Mouse (Mus musculus): ENCODE measurements around the gene Snta1. TPM values are rescaled to one million over a fixed set of nuclear protein-coding genes. Genes with fewer than 3 reads are reported as not detected.
A peak's percentile ranks its signal among the peaks of the same experiment; 100 is the strongest.

Gene Snta1
- polyA plus RNA-seq, 1 experiment, result 51.8 TPM

- no peak for DNase-seq (ENCODE audit: low read depth)
Measured at GRCm38 (mm10) chr2:154420942-154421731, 13.2 kb upstream of the Snta1 start.

DNA sequence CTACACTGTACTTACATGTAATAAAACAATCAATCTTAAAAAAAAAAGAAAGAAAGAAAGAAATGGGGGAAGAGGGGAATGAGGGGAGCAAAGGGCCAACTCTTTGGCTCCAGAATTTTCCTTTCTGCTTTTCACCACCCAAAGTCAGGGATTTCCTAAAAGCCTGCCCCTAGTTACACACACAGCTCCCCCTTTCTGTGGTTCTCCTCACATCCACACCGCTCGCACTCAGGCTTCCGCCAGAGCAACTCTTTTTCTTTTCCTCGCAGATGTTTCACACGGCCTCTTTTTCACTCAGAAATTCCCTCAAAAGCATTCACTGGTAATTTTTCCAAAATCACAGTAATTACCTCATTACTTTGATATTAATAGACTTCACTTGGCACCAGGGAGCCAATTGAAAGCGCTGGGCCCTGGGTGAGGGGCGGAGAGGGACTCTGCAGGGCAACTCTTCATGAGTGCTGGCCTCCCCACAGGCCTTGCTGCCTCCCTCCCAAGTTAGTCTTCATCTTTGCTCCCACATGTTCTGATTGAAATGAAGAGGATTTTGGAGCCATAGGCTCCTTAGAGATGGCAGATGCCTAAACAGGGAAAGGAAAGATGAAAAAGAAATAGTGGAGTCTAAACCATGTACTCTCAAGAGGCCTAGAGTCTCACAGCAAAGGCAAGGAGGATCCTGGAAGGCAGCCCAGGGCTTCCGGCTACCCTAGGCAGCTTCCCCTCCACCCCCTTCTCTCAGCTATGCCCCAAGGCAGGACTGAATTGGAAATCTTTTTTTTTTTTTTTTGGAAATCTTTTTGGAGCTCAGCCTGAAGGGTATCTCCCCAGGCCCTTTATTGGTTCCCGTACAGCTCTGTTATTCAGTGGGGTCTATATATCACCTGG is 12.0 kb upstream of the Snta1 start:
- DNase-seq (ENCODE audit: low read depth), result no peak

GRCm38 (mm10) chr2:154418001-154418400 is 10.1 kb upstream of the Snta1 start:
- no peak for DNase-seq (ENCODE audit: low read depth)

DNA sequence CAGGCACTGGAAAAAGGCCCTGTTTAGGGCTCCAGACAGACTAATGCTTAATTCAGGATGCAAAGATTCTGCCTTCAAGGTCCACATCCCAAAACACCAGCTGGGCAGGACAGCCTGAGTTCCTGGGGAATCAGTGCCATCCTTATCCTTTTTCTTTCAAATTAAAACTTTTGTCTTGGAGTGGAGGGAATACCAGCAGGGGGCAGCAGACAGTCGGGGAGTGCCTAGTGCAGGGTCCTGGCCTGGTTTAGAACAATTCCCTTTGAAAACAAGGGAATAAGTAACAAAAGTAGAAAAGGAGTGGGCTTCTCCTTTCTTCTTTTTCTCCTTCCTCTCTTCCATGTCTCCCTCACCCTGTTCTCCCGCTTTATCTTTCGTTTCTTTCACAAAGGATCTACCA is 9.2 kb upstream of the Snta1 start:
- no peak for DNase-seq (ENCODE audit: low read depth)

DNA sequence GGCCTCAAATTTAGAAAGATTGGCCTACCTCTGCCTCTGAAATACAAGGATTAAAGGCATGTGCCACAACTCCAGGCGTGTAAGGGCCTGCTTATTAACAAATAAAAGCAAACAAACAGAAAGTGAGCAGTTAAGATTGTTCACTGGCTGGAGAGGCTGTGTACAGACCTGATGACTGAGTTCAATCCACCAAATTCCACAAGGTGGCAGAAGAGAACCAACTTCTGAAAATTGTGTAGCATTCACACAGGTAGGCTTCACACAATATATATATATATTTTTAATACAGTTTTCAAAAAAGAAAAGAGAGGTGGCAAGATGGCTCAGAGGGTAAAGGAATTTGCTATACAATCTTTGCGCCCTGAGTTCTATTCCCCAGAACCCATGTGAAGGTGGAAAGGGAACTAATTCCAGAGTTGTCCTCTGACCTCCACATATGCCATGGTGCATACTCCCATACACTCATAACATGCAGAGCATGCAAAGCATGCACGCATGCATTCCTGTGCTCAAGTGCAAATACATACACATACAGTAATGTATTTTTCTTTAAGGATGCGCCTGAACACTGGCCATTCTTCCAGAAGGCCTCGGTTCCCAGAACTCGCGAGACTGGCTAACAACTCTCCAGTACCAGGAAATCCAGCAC is 4.2 kb upstream of the Snta1 start:
- no peak for DNase-seq (ENCODE audit: low read depth)

GRCm38 (mm10) chr2:154410355-154410754 is 2.5 kb upstream of the Snta1 start:
- DNase-seq (ENCODE audit: low read depth), result no peak

GRCm38 (mm10) chr2:154407063-154407642 is 746 bp downstream of the Snta1 start:
- DNase-seq (ENCODE audit: low read depth), result no peak

- no peak for DNase-seq (ENCODE audit: low read depth)
Measured at GRCm38 (mm10) chr2:154405447-154405994, 2.4 kb downstream of the Snta1 start.

- no peak for DNase-seq (ENCODE audit: low read depth)
Measured at GRCm38 (mm10) chr2:154402811-154403210, 5.1 kb downstream of the Snta1 start.

DNA sequence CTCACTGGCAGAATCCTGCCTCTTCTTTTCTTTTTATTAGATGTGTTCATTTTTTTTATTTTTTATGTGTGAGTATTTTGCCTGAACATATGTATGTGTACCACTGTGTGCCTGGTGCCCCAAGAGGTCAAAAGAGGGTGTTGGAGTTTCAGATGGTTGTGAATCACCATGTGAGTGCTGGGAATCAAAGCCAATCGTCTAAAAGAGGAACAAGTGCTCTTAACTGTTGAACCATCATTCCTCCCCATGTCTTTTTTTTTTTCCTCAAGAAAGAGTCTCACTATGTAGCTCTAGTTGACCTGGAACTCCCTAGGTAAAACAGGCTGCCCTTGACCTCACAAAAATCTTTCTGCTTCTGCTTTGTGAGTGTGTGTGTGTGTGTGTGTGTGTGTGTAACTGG is 5.9 kb downstream of the Snta1 start:
- DNase-seq (ENCODE audit: low read depth), result no peak

DNA sequence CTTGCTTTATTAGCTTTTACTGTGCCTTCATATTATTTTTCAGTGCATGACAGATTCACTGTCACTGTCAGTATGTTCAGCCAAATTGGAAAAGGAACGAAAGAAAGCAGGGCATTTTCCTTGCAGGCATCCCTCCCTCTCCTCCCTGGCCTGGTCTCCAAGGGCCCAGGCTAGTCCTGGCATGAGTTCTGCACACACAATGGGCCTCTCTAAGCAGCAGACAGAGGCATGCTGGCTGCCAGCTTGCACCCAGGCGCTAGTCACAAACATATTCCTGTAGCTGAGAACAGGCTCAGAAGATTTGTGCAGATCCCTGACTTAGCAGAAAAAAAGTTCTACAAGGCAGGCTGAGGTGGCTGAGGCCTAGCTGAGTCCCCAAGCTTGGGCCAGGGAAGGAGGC is 8.6 kb downstream of the Snta1 start:
- DNase-seq (ENCODE audit: low read depth), result peak; percentile 63

- peak; percentile 59 for DNase-seq (ENCODE audit: low read depth)
Measured at GRCm38 (mm10) chr2:154398267-154398666, 9.6 kb downstream of the Snta1 start.

DNA sequence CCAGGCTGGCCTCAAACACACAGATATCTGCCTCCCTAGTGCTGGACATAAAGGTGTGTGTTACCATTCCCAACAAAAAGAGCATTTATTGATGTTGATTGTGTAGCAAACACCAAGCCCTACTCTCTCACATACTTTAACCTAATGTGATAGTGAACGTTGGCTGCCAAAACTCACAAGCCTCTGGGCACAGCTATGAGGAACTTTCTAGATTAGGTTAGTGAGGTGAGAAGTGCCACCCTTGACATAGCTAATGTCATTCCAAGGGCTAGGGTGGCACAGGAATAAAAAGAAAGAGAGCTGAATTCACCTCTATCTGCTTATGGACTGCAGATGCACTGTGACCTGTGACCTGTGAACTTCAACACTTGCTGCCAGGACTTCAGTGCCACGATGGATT is 11.4 kb downstream of the Snta1 start:
- no peak for DNase-seq (ENCODE audit: low read depth)

DNA sequence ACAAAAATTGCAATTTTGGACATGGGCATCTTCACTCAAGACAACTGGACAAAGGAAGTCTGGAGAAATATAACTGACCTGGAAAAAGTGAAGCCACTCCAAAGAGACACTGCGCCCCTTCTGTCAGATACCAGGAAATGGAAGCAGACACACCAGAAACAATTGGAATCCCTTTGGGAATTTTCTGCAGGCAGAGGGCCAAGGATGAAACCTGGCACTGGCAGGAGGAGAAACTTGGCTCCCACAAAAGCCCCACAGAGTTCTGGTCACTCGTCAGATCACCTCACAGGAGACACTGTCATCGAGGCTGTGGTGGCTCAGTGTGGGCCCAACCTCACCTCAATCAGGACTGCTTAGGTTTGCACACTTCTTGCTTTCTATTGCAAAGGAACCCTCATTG is 13.3 kb downstream of the Snta1 start:
- DNase-seq (ENCODE audit: low read depth), result no peak

DNA sequence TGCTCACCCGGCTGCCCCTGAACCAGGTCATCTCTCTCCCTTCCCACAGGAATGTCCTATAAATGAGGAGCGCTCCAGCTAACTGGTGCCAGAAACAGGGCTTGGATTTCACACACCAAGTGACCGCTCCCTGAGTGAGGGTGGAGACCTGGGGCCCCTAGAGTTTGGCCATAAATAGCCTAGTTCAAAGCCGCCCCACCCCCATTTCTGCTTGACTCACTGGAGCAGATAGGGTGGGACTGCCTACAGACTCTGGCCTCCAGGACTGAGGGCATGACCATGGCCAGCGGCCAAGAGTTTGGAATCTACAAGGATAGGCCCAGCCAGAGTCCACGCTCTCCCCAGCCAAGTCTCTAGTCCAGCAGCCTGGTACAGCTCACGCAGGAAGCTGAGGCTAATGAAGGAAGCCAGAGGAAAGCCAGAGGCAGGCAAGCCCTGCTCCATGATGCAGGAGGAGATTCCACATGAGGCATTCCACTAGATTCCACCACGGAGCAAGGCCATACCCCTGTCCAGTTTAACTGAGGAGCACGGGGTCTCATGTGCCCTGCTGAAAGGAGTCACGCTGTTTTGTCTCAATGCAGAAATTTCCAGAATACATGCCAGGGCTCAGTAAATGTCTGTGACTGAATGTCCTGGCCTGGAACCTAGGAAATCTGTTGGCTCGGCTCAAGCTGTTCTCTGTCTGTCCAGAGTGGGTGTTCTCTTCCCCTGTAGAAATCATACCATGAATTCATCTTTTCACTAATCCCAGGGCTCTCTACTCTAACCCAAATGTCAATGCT is 17.5 kb downstream of the Snta1 start:
- no peak for DNase-seq (ENCODE audit: low read depth)

DNA sequence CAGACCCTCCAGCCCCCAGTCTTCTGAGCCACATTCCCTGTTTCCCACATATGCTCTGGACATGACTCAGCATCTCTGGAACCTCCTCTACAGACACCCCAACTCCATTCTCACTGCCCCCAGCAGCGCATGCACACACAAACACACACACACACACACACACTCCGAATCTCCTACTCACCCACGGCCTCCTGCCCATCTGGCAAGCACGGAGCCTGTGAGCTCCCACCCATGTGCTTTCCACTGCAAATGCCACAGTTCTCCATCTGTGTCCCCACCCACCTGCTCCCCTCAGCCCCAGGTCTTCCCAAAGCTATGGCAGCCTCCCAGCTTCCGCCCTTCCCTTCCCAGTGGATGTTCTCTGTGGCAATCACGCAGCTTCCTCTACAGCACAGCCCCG is 28.8 kb downstream of the Snta1 start:
- no peak for DNase-seq (ENCODE audit: low read depth)

- no peak for DNase-seq (ENCODE audit: low read depth)
Measured at GRCm38 (mm10) chr2:154374807-154375601, 32.9 kb downstream of the Snta1 start.

DNA sequence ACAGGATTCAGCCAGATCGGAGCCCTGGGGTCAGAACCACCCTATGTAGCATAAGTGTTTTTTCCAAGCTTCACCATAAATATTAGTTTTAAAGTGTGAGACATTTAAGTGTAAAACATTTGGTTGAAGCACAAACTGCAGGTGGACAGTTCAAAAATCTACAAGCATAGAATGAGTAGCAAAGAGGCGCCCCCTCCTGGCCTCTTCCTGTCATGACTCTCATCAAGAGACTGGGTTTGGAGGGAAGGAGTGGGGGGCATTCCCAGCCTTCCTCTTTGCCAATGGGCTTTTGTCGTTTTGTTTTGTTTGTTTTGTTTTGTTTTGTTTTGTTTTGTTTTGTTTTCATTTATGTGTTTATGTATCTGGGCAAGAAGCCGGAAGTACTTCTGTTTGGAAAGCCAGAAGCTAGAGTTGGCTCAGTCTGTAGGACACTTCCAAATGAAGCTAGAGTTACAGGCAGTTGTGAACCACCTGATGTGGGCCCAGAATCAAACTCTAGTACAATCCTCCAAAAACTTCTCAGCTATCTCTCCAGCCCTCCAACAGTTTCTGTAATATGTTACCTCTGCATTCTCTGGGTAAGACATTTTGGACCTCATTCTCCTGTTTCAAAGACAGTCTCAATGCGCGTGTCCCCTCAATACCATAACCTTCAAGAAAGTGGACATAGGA is 33.8 kb downstream of the Snta1 start:
- DNase-seq (ENCODE audit: low read depth), result no peak

GRCm38 (mm10) chr2:154372842-154373500 is 34.9 kb downstream of the Snta1 start, which contains the start of gene Cdk5rap1:
Cdk5rap1 (minus strand) TSS chr2:154373010.
- DNase-seq (ENCODE audit: low read depth), result no peak
